Mouse (Mus musculus): ENCODE measurements around the gene Acoxl. TPM values are rescaled to one million over a fixed set of nuclear protein-coding genes. Genes with fewer than 3 reads are reported as not detected.

Acoxl gene
- total and polyA plus RNA-seq, 3 experiments = 0.05 TPM; not detected in 1

DNA sequence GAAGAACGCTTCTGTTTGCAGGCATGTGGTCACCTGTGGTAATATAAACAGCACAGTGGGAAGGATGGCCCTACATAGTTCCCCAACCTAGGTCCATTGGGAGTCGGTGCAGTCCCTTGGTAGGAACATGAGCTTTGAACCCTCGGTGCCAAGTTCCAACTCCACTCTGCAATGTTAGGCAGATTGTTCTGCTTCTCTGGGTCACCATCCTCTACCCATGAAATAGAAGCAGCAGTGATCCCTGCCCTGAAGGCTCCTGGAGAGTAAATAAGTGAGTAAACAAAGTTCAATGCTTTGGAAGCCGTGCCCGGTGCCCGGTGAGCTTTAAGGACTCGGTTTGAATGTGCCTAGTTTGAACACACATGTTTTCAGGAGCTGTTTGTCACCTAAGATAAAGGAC, 233.1 kb downstream of the Acoxl start:
- H3K27me3 ChIP-seq (ENCODE audit: insufficient read depth, low read length) = peaks cover 16% of the 10 kb centered on the region
- TF ChIP-seq GATA2 (IDR thresholded peaks at IDR 0.05; ENCODE audit: borderline replicate concordance, low read depth, low read length) (no peak), TAL1 (conservative IDR thresholded peaks at IDR 0.05; ENCODE audit: low read depth, low read length) (no peak), CTCF (IDR thresholded peaks at IDR 0.05; ENCODE audit: low read depth, low read length) (no peak), POLR2AphosphoS5 (IDR thresholded peaks at IDR 0.05; ENCODE audit: insufficient replicate concordance, low read depth, low read length) (no peak), GATA1 (IDR thresholded peaks at IDR 0.05; ENCODE audit: borderline replicate concordance, low read length) (no peak)
- H3K9me3 ChIP-seq (replicated peaks) = no peaks in the 10 kb centered on the region
- no peak overlapping the region for H3K4me3 ChIP-seq (ENCODE audit: low read depth, low read length)
- ATAC-seq (ENCODE audit: extremely low read depth, insufficient number of reproducible peaks, low FRiP score, poor library complexity, severe bottlenecking) (no peak), DNase-seq (ENCODE audit: low spot score) (no peak)
- H3K4me1 ChIP-seq (ENCODE audit: insufficient read depth, low read depth, low read length) = peaks cover 34% of the 10 kb centered on the region
- no peaks in the 10 kb centered on the region for H3K36me3 ChIP-seq (replicated peaks)

DNA sequence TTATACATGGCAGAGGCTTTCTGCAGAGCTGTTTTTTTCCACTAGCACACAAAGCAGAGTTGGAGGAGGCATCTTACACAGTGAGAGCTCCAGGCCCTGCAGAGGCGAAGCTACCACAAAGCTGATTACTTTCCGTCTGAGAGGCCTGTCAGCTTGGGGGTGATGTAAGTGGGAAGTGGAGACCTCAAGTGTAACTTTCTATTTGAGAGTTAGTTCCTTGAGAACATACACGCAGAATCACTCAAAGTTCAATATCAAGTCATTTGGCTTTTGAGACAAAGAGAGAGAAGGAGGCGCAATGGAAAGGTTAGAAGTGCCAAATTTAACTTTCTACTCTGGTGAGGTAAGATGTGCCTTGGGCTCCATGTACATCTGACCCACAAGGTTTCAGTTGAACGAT, 234.3 kb downstream of the Acoxl start:
- TF ChIP-seq GATA2 (IDR thresholded peaks at IDR 0.05; ENCODE audit: borderline replicate concordance, low read depth, low read length) (no peak), POLR2AphosphoS5 (IDR thresholded peaks at IDR 0.05; ENCODE audit: insufficient replicate concordance, low read depth, low read length) (no peak), GATA1 (IDR thresholded peaks at IDR 0.05; ENCODE audit: borderline replicate concordance, low read length) (no peak), TAL1 (conservative IDR thresholded peaks at IDR 0.05; ENCODE audit: low read depth, low read length) (no peak), CTCF (IDR thresholded peaks at IDR 0.05; ENCODE audit: low read depth, low read length) (no peak)
- Histone ChIP-seq H3K9me3 (replicated peaks) (no peaks in the 10 kb centered on the region), H3K4me1 (ENCODE audit: insufficient read depth, low read depth, low read length) (peaks cover 26% of the 10 kb centered on the region), H3K36me3 (replicated peaks) (no peaks in the 10 kb centered on the region), H3K27me3 (ENCODE audit: insufficient read depth, low read length) (peaks cover 18% of the 10 kb centered on the region), H3K4me3 (ENCODE audit: low read depth, low read length) (no peak overlapping the region)
- ATAC-seq (ENCODE audit: extremely low read depth, insufficient number of reproducible peaks, low FRiP score, poor library complexity, severe bottlenecking) = no peak
- DNase-seq (ENCODE audit: low spot score) = no peak

DNA sequence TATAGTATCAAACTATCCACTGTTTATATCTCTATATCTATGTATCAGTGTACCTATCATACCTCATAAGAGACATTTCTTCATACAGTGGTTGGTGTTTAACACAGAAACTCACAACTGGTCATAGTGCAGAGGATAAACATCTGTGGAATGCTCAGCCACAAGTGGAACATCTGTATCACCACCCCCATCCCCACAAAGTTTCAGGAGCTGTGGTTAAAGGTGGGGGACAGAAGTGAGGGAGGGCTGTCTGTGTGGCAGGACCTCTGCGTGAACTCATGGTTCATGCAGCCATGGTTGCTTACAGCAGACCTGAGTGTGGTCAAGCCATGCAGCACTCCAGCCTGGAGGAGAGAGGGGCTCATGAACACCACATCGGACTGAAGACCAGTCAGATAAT, 234.9 kb downstream of the Acoxl start:
- Histone ChIP-seq H3K36me3 (replicated peaks) (no peaks in the 10 kb centered on the region), H3K27me3 (ENCODE audit: insufficient read depth, low read length) (peaks cover 19% of the 10 kb centered on the region), H3K4me3 (ENCODE audit: low read depth, low read length) (no peak overlapping the region), H3K4me1 (ENCODE audit: insufficient read depth, low read depth, low read length) (peaks cover 26% of the 10 kb centered on the region), H3K9me3 (replicated peaks) (no peaks in the 10 kb centered on the region)
- DNase-seq (ENCODE audit: low spot score) (no peak), ATAC-seq (ENCODE audit: extremely low read depth, insufficient number of reproducible peaks, low FRiP score, poor library complexity, severe bottlenecking) (no peak)
- TF ChIP-seq POLR2AphosphoS5 (IDR thresholded peaks at IDR 0.05; ENCODE audit: insufficient replicate concordance, low read depth, low read length) (no peak), GATA1 (IDR thresholded peaks at IDR 0.05; ENCODE audit: borderline replicate concordance, low read length) (no peak), CTCF (IDR thresholded peaks at IDR 0.05; ENCODE audit: low read depth, low read length) (no peak), TAL1 (conservative IDR thresholded peaks at IDR 0.05; ENCODE audit: low read depth, low read length) (0 out of 2 replicates have a peak, but pooled peaks have one; percentile 16), GATA2 (IDR thresholded peaks at IDR 0.05; ENCODE audit: borderline replicate concordance, low read depth, low read length) (no peak)

DNA sequence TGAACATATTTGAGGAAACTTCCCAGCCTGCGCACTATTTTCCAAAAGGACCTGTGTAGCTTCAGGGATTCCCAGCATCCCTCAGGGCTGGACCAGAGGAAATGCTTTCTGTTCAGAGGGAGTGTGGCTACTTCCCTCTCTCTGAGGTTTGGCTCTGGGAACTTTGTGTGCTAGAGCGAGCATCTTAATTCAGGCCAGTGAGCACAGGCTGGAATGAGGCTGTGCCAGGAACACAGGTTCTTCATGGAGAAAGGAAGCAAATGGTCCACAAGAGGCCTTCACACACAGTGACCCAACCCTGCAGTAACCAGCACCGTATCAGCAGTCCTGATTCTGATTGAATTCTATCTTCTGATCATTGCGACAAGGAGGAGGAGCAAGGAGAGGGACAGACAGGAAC, 238.3 kb downstream of the Acoxl start:
- no peaks in the 10 kb centered on the region for H3K36me3 ChIP-seq (replicated peaks)
- H3K4me3 ChIP-seq (ENCODE audit: low read depth, low read length) = no peak overlapping the region
- TF ChIP-seq CTCF (IDR thresholded peaks at IDR 0.05; ENCODE audit: low read depth, low read length) (no peak), GATA1 (IDR thresholded peaks at IDR 0.05; ENCODE audit: borderline replicate concordance, low read length) (no peak), GATA2 (IDR thresholded peaks at IDR 0.05; ENCODE audit: borderline replicate concordance, low read depth, low read length) (no peak), TAL1 (conservative IDR thresholded peaks at IDR 0.05; ENCODE audit: low read depth, low read length) (no peak), POLR2AphosphoS5 (IDR thresholded peaks at IDR 0.05; ENCODE audit: insufficient replicate concordance, low read depth, low read length) (no peak)
- peaks cover 29% of the 10 kb centered on the region for H3K4me1 ChIP-seq (ENCODE audit: insufficient read depth, low read depth, low read length)
- DNase-seq (ENCODE audit: low spot score) (no peak), ATAC-seq (ENCODE audit: extremely low read depth, insufficient number of reproducible peaks, low FRiP score, poor library complexity, severe bottlenecking) (no peak)
- H3K9me3 ChIP-seq (replicated peaks) = no peaks in the 10 kb centered on the region
- peaks cover 22% of the 10 kb centered on the region for H3K27me3 ChIP-seq (ENCODE audit: insufficient read depth, low read length)

DNA sequence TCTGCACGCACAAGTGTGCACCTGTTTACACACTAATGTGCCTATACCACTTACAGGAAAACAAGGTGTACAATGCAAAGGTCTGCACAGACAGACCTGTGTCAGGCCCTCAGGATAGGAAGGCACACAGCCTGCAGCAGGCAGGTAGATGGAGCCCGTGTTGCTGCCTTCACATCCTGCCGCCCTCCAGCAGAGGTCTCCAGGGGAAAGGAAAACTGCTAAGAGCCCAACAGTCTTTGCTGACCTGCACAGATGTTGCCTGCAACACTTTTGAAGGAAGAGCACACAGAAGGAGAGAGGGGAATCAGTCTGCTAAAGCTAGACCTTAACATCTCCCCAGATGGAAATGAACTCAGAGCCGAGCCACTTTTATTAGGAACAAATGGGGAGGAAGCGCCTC, 240.2 kb downstream of the Acoxl start:
- DNase-seq (ENCODE audit: low spot score) (no peak), ATAC-seq (ENCODE audit: extremely low read depth, insufficient number of reproducible peaks, low FRiP score, poor library complexity, severe bottlenecking) (no peak)
- Histone ChIP-seq H3K4me3 (ENCODE audit: low read depth, low read length) (no peak overlapping the region), H3K27me3 (ENCODE audit: insufficient read depth, low read length) (peaks cover 15% of the 10 kb centered on the region), H3K4me1 (ENCODE audit: insufficient read depth, low read depth, low read length) (peaks cover 24% of the 10 kb centered on the region), H3K36me3 (replicated peaks) (no peaks in the 10 kb centered on the region), H3K9me3 (replicated peaks) (no peaks in the 10 kb centered on the region)
- TF ChIP-seq TAL1 (conservative IDR thresholded peaks at IDR 0.05; ENCODE audit: low read depth, low read length) (no peak), GATA1 (IDR thresholded peaks at IDR 0.05; ENCODE audit: borderline replicate concordance, low read length) (no peak), CTCF (IDR thresholded peaks at IDR 0.05; ENCODE audit: low read depth, low read length) (no peak), GATA2 (IDR thresholded peaks at IDR 0.05; ENCODE audit: borderline replicate concordance, low read depth, low read length) (no peak), POLR2AphosphoS5 (IDR thresholded peaks at IDR 0.05; ENCODE audit: insufficient replicate concordance, low read depth, low read length) (no peak)

DNA sequence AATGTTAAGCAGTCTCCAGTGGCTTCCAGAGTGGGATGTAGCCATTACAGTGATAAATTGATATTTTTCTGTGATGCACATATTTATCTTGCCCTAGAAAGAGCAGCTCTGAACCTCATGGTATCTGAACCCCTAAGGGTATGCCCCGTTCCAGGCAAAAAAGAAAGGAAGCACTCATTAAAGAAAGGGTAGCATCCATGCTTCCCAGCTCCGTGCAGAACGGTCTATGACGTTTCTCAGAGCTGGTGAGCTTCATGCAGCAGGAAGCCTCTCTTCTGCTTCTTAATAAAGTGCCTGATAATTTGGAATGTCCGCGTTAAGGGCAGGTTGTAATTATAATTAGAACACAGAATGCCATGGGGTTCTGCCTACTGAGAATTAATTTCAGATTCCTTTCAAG, 240.6 kb downstream of the Acoxl start:
- Histone ChIP-seq H3K9me3 (replicated peaks) (no peaks in the 10 kb centered on the region), H3K36me3 (replicated peaks) (no peaks in the 10 kb centered on the region), H3K27me3 (ENCODE audit: insufficient read depth, low read length) (peaks cover 13% of the 10 kb centered on the region), H3K4me3 (ENCODE audit: low read depth, low read length) (no peak overlapping the region), H3K4me1 (ENCODE audit: insufficient read depth, low read depth, low read length) (peaks cover 25% of the 10 kb centered on the region)
- ATAC-seq (ENCODE audit: extremely low read depth, insufficient number of reproducible peaks, low FRiP score, poor library complexity, severe bottlenecking) (no peak), DNase-seq (ENCODE audit: low spot score) (no peak)
- TF ChIP-seq GATA1 (IDR thresholded peaks at IDR 0.05; ENCODE audit: borderline replicate concordance, low read length) (no peak), TAL1 (conservative IDR thresholded peaks at IDR 0.05; ENCODE audit: low read depth, low read length) (no peak), GATA2 (IDR thresholded peaks at IDR 0.05; ENCODE audit: borderline replicate concordance, low read depth, low read length) (no peak), CTCF (IDR thresholded peaks at IDR 0.05; ENCODE audit: low read depth, low read length) (no peak), POLR2AphosphoS5 (IDR thresholded peaks at IDR 0.05; ENCODE audit: insufficient replicate concordance, low read depth, low read length) (no peak)
